Mouse (Mus musculus): ENCODE measurements around the gene Hypk.

- TF ChIP-seq GATA1 (IDR thresholded peaks at IDR 0.05; ENCODE audit: borderline replicate concordance, low read length) (no peak), FLI1 (IDR thresholded peaks at IDR 0.05; ENCODE audit: low read length) (no peak)
Observed at GRCm38 (mm10) chr2:121450093-121450492, 3.0 kb upstream of the Hypk start.
